Mouse (Mus musculus): ENCODE measurements around the gene Dock9.

GRCm38 (mm10) chr14:121631934-121632333, 165.7 kb downstream of the Dock9 start:
- TF ChIP-seq CTCF (IDR thresholded peaks at IDR 0.05; ENCODE audit: low read depth, low read length) (no peak), TAL1 (conservative IDR thresholded peaks at IDR 0.05; ENCODE audit: low read depth, low read length) (no peak), POLR2AphosphoS5 (IDR thresholded peaks at IDR 0.05; ENCODE audit: insufficient replicate concordance, low read depth, low read length) (no peak)

Data from G1E (cell line).